Mouse (Mus musculus) brain, adult 2 months (tissue): Measurements from ENCODE around the gene R3hcc1l.

Experiments
- DNase-seq: peaks from one replicate; pipeline ENCODE4 v3.0.0; 2011; ENCODE audit warnings: low read depth, low spot score

The R3hcc1l gene

GRCm38 (mm10) chr19:42600591-42600990 is 82.0 kb downstream of the R3hcc1l start:
- no peak for DNase-seq

DNA sequence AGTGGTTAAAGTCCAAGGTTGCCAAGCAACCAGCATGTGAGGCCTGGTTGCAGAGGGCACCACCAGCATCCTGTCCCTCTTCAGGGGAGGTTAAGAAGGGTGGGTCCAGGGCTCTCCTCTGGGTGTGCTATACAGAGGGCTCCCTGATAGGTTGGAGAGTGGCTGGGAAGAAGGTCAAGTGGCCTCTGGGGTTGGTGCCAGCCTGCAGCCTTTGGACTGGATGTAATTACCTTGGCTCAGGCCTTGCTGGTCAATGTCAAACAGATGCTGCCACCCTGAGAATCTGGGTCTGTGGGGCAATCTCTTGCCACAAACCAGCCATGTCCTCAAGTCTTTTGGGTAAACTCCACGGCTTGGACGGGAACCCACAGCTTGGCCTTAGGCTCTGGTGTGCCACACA is 82.9 kb downstream of the R3hcc1l start:
- no peak for DNase-seq

DNA sequence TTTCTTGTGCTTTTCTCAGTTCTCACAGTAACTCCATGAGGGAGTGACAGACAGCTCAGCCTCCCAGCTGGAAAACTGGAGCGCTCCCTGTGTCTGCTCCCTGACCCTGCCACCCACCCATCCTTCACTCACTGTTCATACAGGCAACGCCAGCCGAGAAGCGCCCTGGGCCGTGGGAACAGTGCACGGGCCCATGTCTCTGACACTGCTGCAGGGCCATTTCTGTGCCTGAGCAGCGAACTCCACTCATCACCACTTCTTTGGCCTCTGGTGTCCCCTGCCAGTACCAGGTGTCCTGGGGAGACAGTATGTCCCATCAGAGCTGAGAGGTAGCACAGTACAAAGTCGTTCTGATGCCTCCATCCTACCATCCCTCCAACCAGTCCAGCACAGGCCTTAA is 83.5 kb downstream of the R3hcc1l start:
- no peak for DNase-seq

GRCm38 (mm10) chr19:42602576-42602975 is 84.0 kb downstream of the R3hcc1l start:
- DNase-seq: no peak

DNA sequence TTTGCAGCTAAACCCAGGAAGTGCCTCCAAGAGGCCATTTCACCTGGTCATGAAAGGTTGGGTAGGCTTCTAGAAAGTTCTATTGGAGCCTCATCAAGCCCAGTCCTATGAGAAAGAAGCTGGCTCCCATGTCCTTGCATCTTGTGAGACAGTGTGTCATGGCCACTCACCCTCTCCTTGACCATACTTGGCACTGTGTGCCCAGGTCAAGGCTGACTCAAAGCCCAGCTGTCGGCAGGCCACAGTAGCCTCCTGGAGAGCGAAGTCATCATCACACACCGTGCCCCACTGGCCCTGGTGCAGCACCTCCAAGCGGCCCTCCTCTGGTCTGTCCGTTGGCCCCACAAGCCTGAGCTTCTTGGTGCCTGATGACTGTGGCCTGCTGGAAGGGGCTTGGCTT is 89.5 kb downstream of the R3hcc1l start:
- no peak for DNase-seq

- no peak for DNase-seq
These were observed 91.2 kb downstream of the R3hcc1l start for GRCm38 (mm10) chr19:42609716-42610115.

- DNase-seq: no peak
These were observed 93.2 kb downstream of the R3hcc1l start for GRCm38 (mm10) chr19:42611746-42612145.

- no peak for DNase-seq
These were observed 94.1 kb downstream of the R3hcc1l start, which contains the start of gene Loxl4 for GRCm38 (mm10) chr19:42612654-42613053. Gene Loxl4 (minus strand): TSS chr19:42612813.

DNA sequence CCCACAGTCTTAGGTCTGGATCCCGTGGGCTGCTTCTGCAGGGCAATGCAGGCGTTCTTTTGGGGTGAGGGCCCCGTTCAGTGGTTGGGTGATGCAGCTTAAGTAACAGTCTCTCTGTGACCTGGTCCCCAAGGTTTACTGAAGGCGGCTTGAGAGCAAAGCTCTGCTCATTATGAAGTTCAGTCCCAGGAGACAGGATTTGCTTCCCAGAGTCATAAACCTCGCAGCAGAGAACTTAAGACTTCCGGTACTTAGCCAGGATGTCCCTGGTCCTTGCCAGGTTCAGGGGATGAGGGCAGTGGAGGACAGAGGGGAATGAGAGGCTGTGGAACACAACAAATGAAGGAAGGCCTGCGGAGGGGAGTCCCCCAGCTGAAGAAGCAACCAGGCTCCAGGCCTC is 94.6 kb downstream of the R3hcc1l start:
- DNase-seq: no peak

DNA sequence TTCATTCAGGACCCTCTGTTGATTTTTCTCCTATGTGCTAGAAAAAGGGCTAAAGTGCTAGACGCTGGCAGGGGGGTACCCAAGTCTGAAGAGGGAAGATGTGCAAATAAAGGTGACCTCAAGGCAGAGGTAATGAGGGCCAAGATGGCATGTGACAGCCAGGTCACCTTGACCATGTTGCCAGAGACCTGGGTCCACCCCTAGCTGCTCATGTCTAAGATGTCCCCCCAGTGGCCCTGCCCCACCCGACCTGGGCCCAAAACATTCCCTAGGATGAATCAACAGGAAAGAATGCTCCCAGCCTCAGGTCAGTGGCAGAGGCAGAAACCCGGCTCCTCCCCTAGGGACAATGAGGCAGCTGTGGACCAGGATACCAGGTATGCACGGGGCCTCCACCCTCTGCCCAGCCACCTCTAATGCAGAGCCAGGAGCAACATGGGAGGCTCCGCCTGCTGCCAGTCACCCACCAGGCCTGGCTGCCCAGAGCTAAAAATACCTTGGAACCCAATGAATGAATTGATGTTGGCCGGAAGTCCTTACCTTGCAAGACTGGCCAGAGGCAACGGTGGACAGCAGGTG is 95.2 kb downstream of the R3hcc1l start:
- no peak for DNase-seq

GRCm38 (mm10) chr19:42628068-42628467 is 109.5 kb downstream of the R3hcc1l start:
- DNase-seq: no peak

DNA sequence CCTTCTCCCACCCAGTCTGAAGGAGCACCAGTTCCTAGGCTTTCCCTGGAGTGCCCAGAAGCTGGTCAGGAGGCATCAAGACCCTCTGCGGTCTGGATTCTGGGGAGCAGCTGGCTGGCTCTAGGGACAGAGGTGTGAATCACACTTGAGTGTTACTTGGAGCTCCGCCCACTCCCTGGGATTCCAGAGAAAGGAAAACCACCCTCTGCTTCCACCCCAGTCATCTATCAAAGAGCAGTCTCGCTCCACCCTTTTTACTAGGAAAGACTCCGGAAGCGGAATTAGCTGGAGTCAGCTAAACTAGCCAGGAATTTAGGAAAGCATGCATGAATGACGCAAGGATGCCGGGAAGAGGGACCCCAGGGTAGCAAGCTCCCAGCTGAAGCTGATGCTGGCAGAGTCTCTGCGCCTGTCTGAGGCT is 113.0 kb downstream of the R3hcc1l start:
- DNase-seq: peak; percentile 71

DNA sequence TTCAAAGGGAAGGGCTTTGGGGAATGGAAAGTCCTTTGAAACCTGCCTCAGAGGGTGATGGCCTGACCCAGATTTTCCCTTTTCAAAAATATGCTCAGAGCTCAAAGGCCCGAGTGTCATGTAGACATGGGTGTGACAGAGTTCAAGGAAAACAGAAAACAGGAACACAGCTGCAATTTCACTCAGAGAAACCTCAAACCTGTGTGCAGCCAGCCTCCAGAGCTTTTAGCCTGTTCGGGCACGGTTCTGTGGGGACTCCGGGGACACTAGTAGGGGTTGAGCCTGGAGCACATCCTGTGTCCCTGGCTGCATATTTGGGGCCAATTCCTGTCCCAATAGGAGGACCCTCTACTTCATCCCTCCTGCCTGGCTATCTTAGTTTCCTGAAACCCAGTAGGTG is 113.7 kb downstream of the R3hcc1l start:
- DNase-seq: no peak

GRCm38 (mm10) chr19:42633650-42634049 is 115.1 kb downstream of the R3hcc1l start:
- no peak for DNase-seq

- DNase-seq: no peak
These were observed 118.1 kb downstream of the R3hcc1l start for GRCm38 (mm10) chr19:42636631-42637030.

- DNase-seq: no peak
These were observed 120.3 kb downstream of the R3hcc1l start for GRCm38 (mm10) chr19:42638604-42639481.

GRCm38 (mm10) chr19:42639544-42639943 is 121.0 kb downstream of the R3hcc1l start:
- DNase-seq: no peak

GRCm38 (mm10) chr19:42640211-42640610 is 121.7 kb downstream of the R3hcc1l start:
- DNase-seq: no peak
